Mouse (Mus musculus) adrenal gland, postnatal 4 days (tissue): ENCODE results near the gene Tmem222. TPM values are rescaled to one million over a fixed set of nuclear protein-coding genes. Genes with fewer than 3 reads are reported as not detected.

Experiments
- DNase-seq, 2 experiments: peaks; one replicate each; pipeline ENCODE4 v3.0.0; 2021 to 2022; ENCODE audit warnings: low spot score in 2 of 2, mixed read lengths in 2 of 2
- long read RNA-seq, 2 experiments: library from polyadenylated mRNA; stranded (forward); transcript quantifications; one replicate each; pipeline ENCODE4 v2.0.0; 2021
- total RNA-seq, 2 experiments: library from RNA; stranded (reverse); gene quantifications; 2 replicates each; pipeline ENCODE4 v1.2.3; 2021

The Tmem222 gene
- 10 to 100 TPM; 65.5 to 78.0 TPM for total RNA-seq
- long read RNA-seq, experiment 1, transcript Tmem222-205 (5 exons, 546 nt) = minor isoform, 8 of 92 reads
- long read RNA-seq, experiment 1, transcript Tmem222-201 (6 exons, 1,484 nt) = major isoform, 80 of 92 reads
- long read RNA-seq, experiment 1, partial matches to known transcripts = 3 of 92 reads
- long read RNA-seq, experiment 1, other reads (novel, unspliced or antisense) = 1 of 92 reads
- long read RNA-seq, experiment 2, transcript Tmem222-201 (6 exons, 1,484 nt) = major isoform, 90 of 108 reads
- long read RNA-seq, experiment 2, transcript Tmem222-205 (5 exons, 546 nt) = minor isoform, 9 of 108 reads
- long read RNA-seq, experiment 2, partial matches to known transcripts = 0 of 108 reads
- long read RNA-seq, experiment 2, other reads (novel, unspliced or antisense) = 7 of 108 reads

DNA sequence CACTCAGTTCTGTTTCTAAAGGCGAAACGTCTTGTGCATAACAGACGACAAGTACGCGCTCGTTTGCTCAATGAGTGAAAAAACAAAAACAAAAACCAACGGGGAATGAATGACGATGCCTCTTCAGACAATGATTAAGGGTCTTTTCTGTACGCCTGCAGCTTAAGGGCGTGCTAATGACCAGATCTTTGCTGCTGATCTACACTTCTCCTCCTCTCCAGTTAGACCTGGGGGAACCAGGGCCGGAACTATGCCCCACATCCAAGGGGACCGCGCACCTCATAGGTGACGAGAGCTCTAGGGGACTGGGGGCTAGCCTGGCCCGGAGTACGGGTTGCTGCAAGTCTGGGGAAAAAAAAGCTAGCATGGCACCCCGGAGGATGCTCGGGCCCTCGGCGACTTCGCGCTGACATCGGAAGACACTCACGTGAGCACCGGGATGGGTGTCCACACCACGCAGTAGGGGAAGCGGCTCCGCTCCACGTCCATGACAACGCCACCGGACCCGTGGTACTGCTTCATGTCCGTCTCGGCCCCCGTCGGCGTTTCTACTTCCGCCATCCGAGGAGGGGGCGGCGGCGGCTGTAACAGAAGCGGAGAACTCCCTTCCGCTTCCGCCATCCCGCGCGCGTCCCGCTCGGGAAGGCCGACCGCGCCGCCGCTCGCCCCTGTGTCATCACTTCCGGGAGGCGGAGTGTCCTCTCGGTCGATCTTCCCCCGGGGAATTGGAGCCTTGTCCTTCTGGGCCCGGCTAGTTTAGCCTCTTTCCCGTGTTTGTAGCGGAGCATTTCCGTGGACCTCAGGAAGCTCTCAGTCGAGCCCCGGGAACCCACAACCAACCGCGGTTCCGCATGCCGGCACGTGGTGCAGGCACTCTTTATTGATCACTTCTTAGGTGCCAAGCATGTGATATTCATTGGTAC lies at the start of gene Tmem222:
Gene Tmem222, minus strand, starts transcription at position 689 of the 923 bp plus-strand sequence.
- peak; percentile 84 to 94 for DNase-seq

DNA sequence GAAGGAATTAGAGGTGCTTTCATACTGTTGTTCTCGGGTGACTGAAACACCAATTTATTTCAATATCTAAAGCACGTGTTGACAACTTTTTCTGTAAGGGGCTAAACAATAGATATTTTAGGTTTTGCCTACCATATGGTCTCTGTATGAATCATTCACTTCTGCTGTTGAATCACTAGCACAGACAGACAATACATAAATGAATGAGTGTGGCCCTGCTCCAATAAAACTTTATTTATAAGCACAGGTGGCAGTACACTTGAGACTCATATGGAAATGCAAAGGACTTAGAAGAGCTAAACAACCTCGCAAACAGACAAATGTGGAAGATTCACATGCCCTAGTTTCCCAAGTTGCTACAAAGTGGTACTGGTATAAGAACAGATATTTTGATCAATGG lies 42.1 kb upstream of the Tmem222 start:
- no peak for DNase-seq

DNA sequence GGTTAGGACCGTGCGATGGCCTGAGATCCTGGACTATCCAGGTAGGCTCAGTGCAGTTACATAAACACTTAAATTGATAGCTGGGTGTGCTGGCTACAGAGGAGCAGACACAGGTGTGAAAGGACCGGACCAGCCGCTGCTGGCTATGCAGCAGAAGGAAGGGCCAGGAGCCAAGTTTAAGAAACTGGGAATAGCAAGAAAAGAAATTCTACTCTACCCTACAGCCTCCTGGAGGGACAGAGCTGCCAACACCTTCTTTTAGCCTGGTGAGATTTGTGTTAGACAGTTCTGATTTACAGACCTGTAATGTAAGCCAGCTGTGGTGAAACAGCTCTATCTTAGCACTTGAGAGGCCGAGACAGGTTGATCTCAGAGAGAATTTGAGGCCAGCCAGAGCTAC lies 38.4 kb upstream of the Tmem222 start:
- DNase-seq = no peak

DNA sequence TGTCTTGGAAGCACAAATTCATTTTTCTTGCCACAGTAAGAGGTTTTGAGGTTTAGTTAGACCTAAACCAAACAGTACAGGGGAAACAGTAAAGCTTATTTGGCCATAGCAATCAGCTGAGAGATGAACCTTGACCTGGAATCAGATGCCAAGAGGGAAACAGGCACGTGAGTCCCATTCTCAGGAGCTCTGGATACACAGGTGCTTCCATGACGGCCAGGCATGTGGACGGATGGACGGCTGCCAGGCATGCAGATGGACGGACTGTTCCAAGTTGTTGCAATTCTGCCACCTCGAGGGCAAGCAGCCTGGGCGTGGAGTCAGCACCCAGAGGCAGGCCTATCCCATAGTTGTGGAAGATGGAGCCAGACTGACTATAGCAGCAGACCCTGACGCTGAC lies 37.3 kb upstream of the Tmem222 start:
- DNase-seq = no peak

DNA sequence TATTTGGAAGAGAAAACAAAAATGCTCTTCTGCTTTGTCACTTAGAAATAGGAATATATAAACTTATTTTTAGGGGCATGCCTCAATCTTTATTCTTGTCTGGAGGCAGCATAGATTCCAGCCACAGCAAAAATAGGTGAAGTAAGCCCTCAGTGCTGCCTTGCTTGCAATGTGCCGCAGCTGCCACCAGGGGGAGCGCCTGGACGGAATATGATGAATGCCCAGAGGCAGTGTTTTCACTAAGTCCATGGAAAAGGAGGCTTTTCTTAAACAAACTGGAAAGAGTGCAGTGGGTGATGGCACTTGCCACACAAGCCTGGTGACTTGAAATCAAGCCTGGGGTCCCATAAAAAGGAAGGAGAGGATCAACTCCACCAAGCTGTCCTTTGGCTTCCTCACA lies 32.4 kb upstream of the Tmem222 start:
- DNase-seq = peak; percentile 79 to 84

DNA sequence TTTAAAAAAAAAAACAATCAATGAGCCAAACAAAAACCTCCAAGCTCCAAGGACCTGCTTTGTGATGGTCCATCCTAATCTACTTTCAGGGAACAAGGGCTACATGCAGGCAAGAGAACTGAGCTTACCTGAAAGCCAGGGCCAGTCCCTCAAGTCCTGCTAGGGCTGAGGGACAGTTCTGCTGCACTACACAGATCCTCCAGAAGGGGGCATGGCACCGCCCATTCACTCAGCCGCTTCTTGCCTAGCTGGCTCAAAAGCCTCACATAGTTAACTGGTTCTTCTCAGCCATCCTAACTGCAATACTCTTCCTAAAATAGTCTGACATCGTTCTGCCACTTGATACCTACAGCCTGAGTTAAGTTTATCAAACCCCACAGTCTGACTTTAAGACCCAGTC lies 29.7 kb upstream of the Tmem222 start:
- no peak for DNase-seq

DNA sequence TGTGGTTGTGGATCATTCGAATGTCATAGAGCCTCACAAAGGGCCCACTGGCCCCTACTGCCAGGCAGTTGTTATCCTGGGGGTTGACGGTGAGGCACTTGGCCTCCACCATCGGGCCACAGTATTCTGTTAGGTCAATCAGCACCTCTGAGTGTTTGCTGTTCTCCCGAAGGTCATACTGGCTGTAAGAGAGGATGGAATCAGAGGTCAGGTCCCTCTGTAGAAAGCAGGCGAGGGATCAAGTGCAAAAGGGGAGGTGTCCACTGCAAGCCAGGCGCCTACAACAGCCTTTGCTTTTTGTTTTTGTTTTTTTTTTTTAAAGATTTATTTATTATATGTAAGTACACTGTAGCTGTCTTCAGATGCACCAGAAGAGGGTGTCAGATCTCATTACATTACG lies 28.2 kb upstream of the Tmem222 start:
- no peak for DNase-seq

DNA sequence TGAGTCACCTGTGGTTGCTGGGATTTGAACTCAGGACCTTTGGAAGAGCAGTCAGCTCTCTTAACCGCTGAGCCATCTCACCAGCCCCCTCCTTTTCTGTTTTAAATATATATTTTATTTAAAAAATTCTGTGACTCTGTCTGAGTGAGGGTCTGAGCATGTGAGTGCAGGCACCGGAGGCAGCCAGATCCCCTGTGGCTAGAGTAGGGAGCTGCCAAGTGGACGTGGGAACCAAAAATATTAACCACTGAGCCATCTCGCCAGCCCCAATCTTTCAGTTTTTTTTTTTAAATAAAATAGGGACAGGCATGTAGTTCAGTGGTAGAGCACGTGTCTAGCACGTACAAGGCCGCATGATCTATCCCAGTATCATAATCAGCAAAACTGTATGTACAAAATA lies 27.2 kb upstream of the Tmem222 start:
- DNase-seq = no peak

DNA sequence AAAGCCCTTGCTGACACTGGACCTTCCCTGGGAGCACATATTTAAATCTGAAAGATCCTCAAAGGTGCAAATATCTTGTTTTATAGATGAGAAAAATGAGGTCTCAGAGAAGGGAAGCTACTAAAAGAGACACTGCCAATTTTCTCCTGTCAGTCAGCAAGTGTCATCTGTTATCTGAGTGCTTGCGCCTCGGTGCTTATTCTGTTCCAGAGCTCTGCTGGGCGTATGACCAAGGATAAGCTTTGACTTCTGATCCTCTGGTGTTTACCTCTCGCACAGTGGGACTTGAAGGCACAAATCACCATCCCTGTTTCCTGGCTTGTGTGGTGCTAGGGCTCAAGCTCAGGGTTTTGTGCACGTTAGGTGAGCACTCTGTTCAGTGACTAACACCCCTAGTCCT lies 25.1 kb upstream of the Tmem222 start:
- no peak for DNase-seq

DNA sequence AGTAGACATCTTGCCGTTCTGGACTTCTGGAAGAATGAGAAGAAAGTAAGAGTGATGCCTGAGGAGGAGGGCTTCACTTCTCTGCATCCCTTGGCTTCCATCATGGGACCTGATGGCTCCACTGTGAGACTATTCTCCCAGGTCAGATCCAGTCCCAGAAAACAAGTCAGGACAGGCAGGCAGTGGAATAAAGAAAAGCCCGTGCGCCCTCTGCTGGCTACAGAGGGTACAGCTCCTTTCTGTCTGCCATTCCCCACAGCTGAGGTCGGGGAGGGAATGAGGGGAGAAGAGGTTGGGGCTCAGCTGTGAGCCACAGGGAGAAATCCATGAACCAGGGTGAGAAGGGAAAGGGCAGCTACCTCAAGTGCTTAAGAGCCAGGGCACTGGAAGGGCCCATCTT lies 24.2 kb upstream of the Tmem222 start:
- peak; percentile 46 to 52 for DNase-seq

DNA sequence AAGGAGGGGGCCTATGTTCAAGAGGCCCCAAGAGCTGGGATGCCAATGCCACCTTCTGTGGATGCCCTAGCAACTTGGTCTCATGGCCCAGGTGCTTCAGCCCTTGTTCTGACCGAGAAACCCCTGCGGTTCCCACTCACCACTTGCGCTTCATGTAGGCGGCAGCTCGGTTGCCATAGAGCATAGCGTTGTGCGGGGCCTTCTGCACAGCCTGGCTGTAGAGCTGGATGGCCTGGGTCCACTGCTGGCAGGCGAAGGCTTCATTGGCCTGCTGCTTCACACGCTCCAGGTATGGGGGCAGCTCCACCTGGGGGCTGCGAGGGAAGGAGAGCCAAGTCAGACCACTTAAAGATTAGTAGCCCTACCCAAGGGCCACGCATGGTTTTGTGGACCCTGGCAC lies 22.8 kb upstream of the Tmem222 start:
- DNase-seq = no peak

DNA sequence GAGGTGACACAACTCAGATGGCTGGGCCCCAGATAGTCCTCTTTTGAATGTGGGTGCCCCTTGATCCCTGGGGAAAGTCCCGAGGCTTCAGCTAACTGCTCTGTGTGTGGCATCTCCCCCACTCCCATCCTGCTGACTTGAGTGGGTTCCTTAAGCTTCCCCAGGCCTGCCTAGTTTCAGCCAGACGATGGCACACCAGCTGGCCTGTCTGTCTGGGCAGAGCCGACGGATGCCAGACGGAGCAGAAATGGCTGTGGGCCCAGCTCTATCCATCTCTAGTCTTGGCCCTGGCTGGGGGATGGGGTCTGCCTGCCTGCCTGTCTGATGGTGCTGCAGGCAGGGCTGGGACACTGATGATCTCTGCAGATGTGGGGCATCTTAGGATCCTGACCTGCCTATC lies 22.1 kb upstream of the Tmem222 start:
- no peak for DNase-seq

DNA sequence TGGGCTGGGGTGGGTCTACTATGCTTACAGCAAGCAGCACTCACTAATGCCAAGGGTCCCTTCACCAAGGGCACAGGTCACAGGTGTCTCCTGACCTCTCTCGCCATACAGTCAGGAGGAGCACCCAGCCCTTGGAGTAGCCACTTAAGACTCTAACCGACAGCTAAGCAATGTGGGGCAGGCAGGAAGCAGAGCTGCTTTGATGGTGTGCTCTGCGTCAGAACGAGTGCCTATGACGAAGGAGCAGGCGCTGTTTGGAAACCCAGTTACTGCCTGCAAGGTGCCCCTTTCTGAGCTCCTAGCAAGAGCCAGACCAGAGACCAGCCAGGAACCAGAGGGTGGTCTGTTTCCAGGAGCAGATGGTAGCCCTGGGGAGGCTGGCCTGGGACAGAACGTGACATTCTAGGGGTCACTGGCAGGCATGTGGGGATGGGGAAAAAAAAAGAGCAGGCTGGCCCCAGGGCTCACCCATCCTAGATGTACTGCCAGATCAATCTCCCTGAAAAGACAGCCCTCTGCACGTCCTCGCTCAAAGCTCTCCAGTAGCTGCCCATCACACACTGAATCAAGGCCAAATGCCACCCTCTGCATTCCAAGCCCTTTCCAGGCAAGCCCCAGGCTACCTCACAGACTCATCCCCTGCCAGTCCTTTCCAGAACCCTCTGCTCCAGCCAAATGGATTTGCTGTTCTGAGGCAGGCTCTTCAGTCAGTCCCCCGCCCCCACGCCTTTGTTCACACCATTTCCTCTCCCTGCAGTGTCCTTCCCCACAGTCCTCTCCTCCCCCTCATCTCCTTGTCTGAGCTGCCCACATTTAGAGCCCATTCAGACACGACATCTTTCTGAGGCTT lies 21.1 kb upstream of the Tmem222 start:
- no peak for DNase-seq

DNA sequence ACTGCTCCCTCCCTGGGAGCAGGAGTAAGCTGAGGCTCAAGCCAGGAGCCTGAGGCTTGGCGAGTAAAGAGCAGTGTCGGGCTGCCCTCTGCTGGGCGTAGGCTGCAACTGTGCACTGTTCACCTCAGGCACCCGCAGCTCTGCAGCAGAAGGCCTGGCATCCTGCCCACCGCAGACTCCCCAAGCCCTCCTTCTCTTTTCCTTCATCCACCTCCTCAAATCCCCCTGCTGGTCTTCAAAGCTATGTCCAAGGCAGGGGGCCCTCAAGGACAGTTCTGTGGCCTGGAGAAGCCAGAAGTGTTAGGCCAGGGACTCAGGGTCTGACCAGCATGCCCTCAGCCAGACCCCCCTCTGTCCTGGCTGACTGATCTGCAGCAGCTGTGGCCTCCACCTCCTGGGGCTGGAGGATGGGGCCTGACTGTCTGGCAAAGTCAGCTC lies 20.2 kb upstream of the Tmem222 start:
- DNase-seq = peak; percentile 48 to 60

DNA sequence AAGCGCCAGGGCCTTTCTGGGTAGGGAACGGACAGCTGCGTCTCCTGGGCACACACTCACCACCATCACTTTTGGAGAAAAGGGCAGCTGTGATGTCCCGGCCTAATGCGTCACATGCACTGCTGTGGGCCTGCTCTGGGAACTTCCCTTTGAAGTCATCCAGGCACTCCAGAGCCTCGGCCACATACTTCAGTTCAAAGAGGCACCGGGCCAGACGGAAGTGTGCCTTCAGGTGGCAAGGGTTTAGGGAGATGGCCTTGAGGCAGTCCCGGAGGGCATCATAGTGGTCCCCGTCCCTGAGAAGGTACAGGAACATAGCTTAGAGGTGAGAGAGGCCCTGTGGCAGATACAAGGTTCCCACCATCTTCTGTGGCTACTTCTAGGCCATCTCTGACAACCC lies 19.8 kb upstream of the Tmem222 start:
- no peak for DNase-seq

DNA sequence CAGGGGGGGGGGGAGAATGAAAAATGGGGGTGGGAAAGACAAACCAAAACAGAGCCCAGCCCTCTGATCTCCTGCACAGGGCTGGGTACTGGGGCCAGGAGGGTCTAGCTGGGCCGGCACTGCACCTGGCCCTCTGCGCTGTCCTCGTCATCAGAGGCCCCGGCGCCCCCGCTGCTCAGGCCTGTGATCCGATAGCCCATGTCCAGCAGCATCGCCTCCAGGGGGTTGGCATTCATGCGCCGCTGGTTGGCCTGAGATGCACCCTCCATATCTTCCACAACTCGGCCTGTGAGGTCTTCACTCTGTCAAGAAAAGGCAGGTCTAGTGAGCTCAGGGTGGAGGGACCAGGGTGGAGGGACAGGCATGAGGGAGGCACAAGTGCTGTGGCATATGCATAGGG lies 16.5 kb upstream of the Tmem222 start:
- no peak for DNase-seq

DNA sequence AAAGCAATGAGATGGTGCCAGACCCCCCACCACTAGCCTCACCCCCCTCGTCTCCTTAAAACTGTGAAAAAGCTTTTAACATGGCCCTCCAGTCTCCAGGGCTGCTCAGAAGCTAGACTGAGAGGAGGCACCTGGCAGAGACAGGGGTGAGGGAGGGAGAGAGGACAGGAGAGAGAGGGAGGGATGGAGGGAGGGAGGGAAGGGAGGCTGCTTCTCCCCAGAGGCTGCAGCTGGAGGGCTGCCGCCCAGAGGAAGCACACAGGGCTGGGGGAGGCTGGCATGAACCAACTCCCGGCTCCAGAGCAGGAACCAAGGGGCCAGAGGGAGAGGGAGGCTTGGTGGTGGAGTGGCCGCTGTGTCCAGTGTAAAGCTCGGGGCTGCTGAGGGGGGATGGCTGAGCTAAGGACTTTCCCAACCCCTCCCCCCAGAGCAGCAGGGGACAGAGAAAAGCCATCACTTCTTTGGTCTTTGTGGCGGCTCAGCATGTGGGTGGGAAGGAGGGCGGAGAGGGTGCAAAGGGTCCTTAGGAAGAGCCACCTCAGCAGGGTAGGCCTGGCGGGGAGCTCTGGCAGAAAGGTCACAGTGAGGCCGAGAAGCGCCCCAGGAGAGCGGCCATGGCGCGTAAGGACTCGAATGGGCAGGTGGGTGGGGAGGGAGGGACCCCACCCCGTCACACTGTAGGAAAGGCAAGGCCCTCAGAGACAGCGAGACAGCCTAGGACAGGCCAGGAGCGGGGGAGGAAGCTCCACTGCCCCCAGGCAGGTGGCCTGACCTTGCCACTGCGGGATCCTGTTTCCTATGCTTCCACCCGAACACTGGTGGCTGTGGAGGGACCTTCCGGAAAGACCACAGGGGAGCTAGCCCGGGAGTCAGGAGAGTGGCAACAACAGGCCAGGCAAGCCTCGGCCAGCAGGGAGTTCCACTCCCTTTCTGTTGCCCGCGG lies 15.6 kb upstream of the Tmem222 start:
- no peak for DNase-seq

DNA sequence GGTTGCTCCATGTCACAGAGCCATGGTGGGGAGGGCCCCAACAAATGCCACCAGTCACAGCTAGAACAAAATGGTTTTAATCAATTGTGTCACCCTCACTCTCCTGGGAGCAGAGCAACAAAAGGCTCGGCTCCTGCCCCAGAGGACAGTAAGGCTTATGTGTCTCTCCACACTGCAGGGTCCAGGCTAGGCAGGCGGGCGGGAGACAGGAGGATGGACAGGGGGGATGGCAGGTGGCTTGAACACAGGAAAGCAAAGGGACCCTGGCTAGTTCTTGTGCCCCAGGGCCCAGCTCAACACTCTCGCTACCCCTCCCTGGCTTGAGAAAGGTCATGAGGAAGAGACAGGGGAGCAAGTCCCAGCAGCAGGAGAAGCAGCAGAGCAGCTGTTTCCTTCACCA lies 14.8 kb upstream of the Tmem222 start:
- no peak for DNase-seq

DNA sequence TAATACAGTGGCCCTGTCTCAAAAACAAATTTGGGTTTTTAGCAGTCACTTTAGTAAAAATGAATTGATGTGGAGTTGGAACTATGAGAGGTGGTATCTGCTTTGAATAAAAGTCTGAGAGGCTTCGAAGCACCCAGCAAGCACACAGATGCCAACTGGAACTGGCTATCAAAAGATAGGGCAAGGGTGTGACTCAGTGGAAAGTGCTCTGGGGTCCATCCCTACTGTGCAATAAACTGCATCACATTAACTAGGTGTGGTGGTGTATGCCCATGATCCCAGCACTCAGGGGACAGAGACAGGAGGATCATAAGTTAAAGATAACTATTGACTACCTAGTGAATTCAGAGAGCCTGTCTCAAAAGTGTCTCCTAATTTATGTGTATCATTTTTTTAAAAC lies 13.7 kb upstream of the Tmem222 start:
- no peak for DNase-seq

DNA sequence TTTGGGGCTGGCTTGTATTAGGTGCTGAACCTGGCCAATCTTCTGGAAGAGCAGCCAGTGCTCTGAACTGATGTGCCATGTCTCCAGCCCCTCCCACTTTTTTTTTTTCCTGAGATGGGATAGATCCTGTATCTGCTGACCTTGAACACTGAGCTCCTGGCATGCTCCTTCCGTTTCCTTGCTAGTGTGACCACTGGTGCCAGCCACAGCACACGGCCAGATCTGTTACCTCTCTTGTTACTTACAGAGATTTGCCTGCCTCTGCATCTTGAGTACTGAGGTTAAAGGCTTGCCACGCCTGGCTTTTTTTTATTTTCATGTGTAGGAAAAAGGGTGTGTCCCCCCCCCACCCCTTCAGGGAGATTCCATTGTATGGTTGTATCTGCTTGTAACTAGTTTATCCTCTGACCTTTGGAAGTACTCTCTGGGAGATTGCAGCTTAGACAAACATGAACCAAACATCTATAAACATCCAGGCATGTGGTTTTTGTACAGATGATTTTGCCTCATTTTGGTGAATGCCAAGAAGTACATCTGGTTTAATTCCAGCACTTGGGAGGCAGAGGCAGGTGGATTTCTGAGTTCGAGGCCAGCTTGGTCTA lies 9.0 kb upstream of the Tmem222 start:
- no peak for DNase-seq
